Mouse (Mus musculus) intestine, embryonic 15.5 days (tissue): Measurements from ENCODE around the gene Opa3. TPM values are rescaled to one million over a fixed set of nuclear protein-coding genes. Genes with fewer than 3 reads are reported as not detected.

ENCODE experiments used
- microRNA counts: library from miRNA; unstranded; fragments of <30 nt; microRNA quantifications from one replicate; lab custom pipeline; 2016
- polyA plus RNA-seq: library from polyadenylated mRNA; unstranded; fragments of >200 nt; fragmentation: Nextera tagmentation; extraction: Ambion mirVana; gene quantifications from 2 replicates; pipeline ENCODE4 v1.2.1, GENCODE M21; 2015

The Opa3 gene
- polyA plus RNA-seq, 1 experiment from 2014 or later: 36.8 TPM

MicroRNAs encoded within 50 kb of the gene (microRNA counts, 519-probe panel; counts per million panel counts)
- microRNA mmu-miR-330 (lab: Ali Mortazavi, UCI): 1,575 counts per million, percentile 34 among the panel's probes with 10 or more counts

Other genes starting within 250 kb of the Opa3 start
- gene Nanos2, start 240.9 kb upstream of the Opa3 start, polyA plus RNA-seq: not detected in 2 replicates
- 2.5 and 2.9 TPM in 2 replicates for gene Mypop, start 237.1 kb upstream of the Opa3 start, polyA plus RNA-seq
- gene Irf2bp1, start 224.3 kb upstream of the Opa3 start, polyA plus RNA-seq: 24.5 and 24.6 TPM in 2 replicates
- 26.6 and 28.3 TPM in 2 replicates for gene Foxa3, start 204.8 kb upstream of the Opa3 start, polyA plus RNA-seq
- 29.6 and 30.3 TPM in 2 replicates for gene Sympk, start 204.0 kb upstream of the Opa3 start, polyA plus RNA-seq
- not detected in 2 replicates for gene Rsph6a, start 173.6 kb upstream of the Opa3 start, polyA plus RNA-seq
- 11.0 and 13.4 TPM in 2 replicates for gene Dmwd, start 152.1 kb upstream of the Opa3 start, polyA plus RNA-seq
- 52.2 and 53.7 TPM in 2 replicates for gene Dmpk, start 144.5 kb upstream of the Opa3 start, polyA plus RNA-seq
- 8.7 and 8.8 TPM in 2 replicates for gene Six5, start 133.7 kb upstream of the Opa3 start, polyA plus RNA-seq
- gene Gm4969, start 110.0 kb upstream of the Opa3 start, polyA plus RNA-seq: 1.8 and 2.3 TPM in 2 replicates
- gene Fbxo46, start 108.5 kb upstream of the Opa3 start, polyA plus RNA-seq: 10.5 and 12.8 TPM in 2 replicates
- 9.2 and 11.5 TPM in 2 replicates for gene Qpctl, start 79.0 kb upstream of the Opa3 start, polyA plus RNA-seq
- gene Snrpd2, start 78.6 kb upstream of the Opa3 start, polyA plus RNA-seq: 138 TPM in 2 replicates
- gene Gipr, start 62.2 kb upstream of the Opa3 start, polyA plus RNA-seq: 2.5 and 2.8 TPM in 2 replicates
- gene Eml2, start 51.9 kb upstream of the Opa3 start, polyA plus RNA-seq: 6.5 and 7.3 TPM in 2 replicates
- gene Gpr4, start 15.8 kb upstream of the Opa3 start, polyA plus RNA-seq: 1.4 and 1.5 TPM in 2 replicates
- gene Vasp, start 43.5 kb downstream of the Opa3 start, polyA plus RNA-seq: 109 and 114 TPM in 2 replicates
- gene Ppm1n, start 51.7 kb downstream of the Opa3 start, polyA plus RNA-seq: 0.14 and 0.34 TPM in 2 replicates
- gene Rtn2, start 54.3 kb downstream of the Opa3 start, polyA plus RNA-seq: 11.3 and 12.5 TPM in 2 replicates
- 0.09 and 0.14 TPM in 2 replicates for gene Fosb, start 81.7 kb downstream of the Opa3 start, polyA plus RNA-seq
- gene Ercc1, start 116.4 kb downstream of the Opa3 start, polyA plus RNA-seq: 51.6 and 52.0 TPM in 2 replicates
- 21.7 and 23.4 TPM in 2 replicates for gene Cd3eap, start 131.1 kb downstream of the Opa3 start, polyA plus RNA-seq
- gene Ppp1r13l, start 131.4 kb downstream of the Opa3 start, polyA plus RNA-seq: 3.1 and 4.8 TPM in 2 replicates
- gene Ercc2, start 153.7 kb downstream of the Opa3 start, polyA plus RNA-seq: 16.7 and 17.3 TPM in 2 replicates
- gene Klc3, start 175.8 kb downstream of the Opa3 start, polyA plus RNA-seq: 3.7 and 4.7 TPM in 2 replicates
- gene Ckm, start 176.4 kb downstream of the Opa3 start, polyA plus RNA-seq: 5.1 and 9.0 TPM in 2 replicates
- gene Mark4, start 230.5 kb downstream of the Opa3 start, polyA plus RNA-seq: 5.8 and 6.1 TPM in 2 replicates
- 0.50 and 0.53 TPM in 2 replicates for gene Exoc3l2, start 235.0 kb downstream of the Opa3 start, polyA plus RNA-seq